Mouse (Mus musculus) kidney, postnatal 10 days (tissue): ENCODE measurements around the gene Tvp23b.

Source experiments
- DNase-seq: peaks from one replicate; pipeline ENCODE4 v3.0.0; 2021; ENCODE audit warnings: mixed read lengths

The Tvp23b gene

GRCm38 (mm10) chr11:62901699-62902323 is 22.6 kb downstream of the Tvp23b start:
- peak; percentile 75 for DNase-seq

DNA sequence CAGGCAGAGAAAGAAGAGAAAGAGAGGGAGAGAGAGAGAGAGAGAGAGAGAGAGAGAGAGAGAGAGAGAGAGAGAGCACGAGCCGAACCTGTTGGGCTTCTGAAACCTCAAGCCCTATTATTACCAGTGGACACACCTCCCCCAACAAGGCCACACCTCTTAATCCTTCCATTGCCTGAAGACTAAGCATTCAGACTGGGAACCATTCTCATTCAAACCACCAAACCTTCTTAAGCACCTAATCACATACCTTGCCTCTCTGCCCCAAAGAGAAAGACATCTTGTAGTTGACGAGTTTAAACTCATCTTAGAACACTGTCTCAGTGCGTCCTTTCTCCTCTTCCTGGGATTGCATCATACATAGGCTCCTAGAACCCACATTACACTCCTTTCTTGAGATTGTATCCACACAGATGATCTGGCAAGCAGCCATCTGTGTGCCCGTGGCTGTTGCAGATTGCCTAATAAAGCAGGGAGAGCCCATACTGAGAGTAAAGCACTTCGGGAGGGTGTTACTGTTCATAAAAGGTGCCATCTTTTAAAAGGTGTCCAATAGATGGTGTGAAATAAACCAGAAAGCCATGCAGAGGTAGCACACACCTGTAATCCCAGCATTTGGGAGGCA is 24.7 kb downstream of the Tvp23b start:
- DNase-seq, result no peak

GRCm38 (mm10) chr11:62909720-62910306 is 30.6 kb downstream of the Tvp23b start:
- DNase-seq, result no peak

GRCm38 (mm10) chr11:62911362-62911761 is 32.1 kb downstream of the Tvp23b start:
- DNase-seq, result no peak

- DNase-seq, result no peak
Observed at GRCm38 (mm10) chr11:62913141-62913540, 33.9 kb downstream of the Tvp23b start.

DNA sequence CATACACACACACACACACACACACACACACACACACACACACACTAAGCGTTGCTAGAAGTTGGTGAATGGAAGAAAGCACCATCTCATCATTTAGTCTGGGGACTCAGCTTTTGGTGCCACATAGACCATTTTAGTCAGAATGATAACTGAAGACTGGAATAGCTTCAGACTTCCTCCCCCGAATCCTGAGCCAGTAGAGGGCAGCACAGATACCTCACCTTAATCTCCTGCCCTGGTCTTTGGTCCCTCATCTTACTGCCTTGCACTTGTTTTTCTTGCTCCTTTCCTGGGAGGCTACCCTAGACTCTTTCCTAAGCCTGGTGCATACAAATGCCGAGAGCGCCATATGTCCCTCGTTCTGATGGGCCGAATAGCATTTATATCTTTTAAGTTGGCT is 35.3 kb downstream of the Tvp23b start:
- peak; percentile 57 for DNase-seq

DNA sequence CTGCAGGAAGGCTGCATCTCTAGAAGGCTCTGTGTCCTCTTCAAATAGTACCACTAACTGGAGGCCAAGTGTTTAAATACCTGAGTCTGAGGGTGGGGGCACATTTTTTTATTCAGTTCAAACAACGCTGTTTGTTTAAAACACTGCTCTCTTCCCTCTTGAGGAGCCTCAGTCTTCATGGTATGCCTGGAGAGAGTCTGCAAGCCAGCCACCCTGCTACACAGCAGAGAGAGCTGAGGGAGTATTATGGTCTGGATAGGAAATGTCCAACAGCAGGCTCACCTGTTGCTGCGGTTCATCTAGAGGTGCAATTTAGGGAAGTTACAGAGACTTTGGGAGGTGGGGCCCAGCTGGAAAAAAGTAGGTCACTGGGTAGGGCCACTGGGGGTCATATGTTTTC is 36.2 kb downstream of the Tvp23b start:
- no peak for DNase-seq

DNA sequence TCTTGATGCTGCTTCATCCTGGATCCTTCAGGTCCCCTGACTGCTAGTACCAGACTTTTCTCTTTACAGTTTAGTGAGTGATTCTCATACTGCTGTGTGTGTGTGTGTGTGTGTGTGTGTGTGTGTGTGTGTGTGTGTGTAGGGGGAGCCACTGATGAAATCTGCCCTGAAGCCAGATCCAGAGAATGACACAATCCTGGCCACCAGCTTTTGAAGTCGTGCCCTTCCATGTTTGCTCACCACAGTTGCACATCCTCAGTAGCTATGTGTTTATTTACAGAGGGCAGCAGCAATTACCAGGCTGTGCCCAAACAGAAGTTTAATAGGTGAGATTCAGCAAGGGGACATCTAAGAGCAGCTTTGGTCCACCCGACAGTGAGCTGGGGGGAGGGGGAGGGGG is 37.5 kb downstream of the Tvp23b start:
- DNase-seq, result no peak

DNA sequence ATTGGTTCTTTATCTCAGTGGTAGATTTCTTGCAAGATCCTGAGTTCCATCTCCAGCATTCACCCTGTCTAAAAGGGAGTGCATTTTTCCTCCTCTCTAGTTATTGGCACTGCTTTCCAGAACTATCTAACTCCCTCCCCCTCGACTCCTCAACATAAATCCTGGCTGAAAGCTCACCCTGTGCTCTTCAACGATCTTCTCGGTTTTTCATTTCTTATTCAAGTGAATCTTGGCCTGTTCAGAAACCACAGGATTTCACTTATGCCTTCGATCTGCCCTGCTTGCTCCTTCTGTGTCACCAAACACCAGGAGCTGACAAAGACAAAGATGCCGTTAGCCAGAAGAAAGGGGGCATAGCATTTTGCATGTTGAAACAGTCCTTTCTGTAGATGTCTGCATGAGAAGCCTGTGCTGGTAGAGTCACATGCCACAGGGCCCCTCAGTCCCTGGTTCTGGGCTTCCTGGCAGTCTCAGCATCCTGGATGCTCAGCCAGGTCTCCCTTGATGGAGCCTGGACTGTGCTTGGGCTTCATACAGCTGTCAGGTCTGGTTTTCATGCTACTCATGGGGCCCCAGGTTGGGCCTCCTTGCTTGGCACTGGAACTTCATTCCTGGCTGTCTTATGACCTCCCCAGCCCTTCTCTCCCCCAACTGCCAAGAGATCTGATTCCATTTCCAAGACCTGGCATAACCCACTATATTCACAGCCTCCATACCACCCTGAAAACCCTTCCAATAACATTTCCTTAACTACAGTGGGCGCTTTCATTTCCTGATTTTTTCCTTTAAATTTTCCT is 40.9 kb downstream of the Tvp23b start:
- DNase-seq, result no peak

DNA sequence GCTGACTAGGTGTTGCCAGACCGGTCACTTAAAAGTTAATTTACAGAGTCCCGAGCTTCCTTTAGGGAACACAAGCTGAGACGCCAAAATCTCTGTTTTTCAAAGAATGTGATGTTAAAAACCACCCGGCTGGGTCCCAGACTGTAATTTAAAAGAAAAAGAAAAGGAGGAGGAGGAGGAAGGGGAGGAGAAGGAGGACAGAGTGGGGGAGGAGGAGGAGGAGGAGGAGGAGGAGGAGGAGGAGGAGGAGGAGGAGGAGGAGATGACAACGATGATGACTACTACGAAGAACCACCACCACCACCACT is 41.4 kb downstream of the Tvp23b start:
- no peak for DNase-seq

DNA sequence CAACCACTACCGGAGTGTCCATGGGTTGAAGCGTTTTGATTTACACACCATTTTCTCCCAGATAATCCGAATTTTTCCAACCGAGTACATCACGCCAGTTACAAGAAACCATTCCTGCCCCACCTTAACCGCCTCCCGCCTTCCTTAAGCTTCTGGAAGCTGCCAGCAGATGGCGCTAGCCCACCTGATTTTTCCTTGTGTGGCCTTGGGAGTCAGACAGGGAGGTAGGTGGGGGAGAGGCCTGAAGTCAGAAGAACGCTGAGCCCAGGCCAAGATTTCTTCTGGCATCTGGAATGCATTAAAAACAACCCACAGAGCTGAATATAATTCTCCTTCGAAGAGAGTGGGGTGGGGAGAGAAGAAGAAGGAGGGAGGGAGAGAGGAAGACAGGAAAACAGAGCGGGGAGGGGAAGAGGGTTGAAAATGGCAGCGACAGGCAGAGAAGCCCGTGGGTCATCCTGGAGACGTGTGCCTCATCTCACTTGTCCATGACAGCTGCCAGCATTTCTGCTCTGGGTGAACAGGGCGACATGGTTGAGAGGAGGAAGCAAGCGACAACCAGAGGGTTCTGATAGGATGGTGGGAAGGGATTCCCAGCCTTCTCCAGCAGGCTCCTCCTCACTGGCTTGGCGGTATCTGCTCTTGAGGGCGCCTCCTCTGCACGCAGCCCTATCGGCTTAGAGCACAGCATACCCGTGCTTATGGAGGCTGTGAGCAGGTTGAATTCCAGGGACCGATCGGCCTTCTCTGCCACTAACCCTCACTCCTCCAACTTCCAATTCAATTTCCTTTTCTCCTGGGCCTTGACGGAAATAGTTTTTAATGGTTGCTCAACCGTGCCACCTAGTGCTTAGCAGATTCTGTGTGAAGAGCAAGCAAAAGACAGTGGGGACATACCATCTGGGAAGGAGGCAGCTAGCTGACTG is 42.1 kb downstream of the Tvp23b start:
- peak; percentile 95 for DNase-seq

DNA sequence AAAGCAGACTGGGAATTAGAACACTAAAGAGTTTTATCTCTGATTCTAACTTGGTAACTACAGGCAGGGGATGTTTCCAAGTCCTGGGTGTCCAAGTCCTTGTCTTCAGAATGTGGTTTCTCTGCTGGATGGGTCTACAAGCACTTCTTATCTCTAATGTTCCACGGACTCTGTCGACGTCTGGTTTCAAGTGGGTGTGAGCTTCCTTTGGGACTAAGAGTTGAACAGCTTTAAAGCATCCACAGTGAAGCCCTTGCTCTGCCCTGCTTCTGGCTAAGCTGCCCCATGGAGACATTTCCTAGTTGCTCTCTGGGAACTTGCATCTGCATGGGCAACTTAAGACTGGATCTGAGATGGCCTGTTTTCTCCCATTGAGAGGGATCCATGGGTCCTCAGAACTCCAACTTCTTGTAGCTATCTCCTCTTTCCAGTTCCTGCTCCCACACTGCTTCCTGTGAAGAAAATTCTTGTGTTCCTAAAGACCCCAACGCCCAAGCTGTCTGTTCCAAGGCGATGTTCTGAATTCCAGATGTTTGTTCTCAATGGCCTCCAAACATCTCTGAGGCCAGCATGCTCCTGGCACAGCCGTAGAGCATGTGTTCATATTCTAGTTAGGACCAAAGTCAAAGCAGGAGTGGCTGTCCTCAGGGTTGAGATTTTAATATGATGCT is 45.0 kb downstream of the Tvp23b start:
- DNase-seq, result peak; percentile 32

- peak; percentile 31 for DNase-seq
Observed at GRCm38 (mm10) chr11:62929799-62930198, 50.5 kb downstream of the Tvp23b start.

GRCm38 (mm10) chr11:62930574-62930973 is 51.3 kb downstream of the Tvp23b start:
- no peak for DNase-seq

DNA sequence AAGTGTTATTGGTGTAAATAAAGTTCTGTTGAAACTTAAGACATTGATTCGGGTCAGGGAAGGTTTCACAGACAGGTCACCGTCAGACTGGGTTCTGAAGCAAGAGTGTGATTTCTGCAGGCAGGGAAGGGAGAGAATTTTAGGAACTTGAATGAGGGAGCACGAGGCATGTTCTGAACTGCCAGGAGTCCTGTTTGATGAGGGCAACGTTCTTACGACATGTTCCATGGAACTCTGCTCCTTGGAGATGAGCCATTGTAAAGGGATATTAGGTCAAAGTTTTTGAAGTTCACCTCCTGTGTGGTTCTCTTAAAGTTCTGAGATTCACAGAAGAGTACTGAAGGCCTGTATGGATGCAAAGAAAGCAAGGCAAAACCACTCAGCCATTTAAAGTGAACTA is 51.9 kb downstream of the Tvp23b start:
- no peak for DNase-seq

GRCm38 (mm10) chr11:62933099-62933498 is 53.8 kb downstream of the Tvp23b start:
- no peak for DNase-seq

GRCm38 (mm10) chr11:62934795-62935514 is 55.7 kb downstream of the Tvp23b start:
- DNase-seq, result no peak

DNA sequence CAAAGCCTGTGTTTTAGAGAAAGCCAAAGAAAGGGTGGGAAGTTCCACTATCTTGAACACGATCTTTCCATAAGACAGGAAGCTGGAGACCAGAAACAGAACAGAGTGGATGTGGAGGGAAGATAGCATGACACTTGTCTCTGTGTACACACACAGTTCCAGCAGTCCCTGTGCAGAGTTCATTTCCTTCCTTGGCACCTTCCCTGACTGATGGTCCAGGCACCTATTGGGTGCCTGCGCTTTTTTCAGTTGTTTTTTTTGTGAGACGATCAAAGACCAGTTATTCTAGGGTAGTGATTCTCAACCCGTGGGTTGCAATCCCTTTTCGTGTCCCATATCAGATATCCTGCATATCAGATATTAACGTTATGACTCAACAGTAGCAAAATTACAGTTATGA is 58.7 kb downstream of the Tvp23b start:
- DNase-seq, result no peak

DNA sequence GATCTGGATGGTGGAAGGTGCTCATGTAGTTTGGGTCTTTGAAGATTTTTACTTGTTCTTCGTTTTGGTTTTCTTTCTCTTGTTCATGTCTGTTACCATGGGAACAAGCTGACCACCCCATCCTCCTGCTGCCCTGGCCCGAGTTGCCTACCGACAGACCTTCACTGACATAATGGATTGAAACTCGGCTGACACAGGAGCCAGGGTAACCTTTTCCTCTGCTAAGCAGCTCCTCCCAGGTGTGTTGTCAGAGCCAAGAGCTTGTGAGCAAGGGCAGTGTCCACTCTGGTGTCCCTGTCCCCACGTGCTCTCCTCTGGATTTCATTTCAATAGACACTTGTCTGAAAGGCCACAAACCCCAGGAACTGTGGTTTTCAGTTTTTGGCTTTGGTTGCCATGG is 59.7 kb downstream of the Tvp23b start:
- DNase-seq, result no peak

DNA sequence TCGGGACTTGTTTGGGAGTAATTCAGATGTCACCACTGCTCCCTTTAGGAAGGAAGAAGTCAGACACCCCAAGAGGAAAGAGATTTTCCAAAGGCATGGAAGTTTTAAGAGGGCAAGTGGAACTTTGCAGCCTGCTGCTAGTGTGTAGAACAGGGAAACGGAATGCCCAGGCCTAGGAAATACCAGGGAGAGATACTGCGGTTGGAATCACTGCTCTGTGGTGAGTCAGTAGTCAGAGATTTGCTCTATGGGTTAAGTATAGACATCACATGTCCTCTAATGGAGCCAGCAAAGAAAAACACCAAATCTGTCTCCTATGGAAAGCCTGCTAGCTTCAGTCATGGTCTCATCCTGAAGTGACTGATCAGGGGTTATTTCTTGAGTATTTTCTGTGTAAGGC is 60.9 kb downstream of the Tvp23b start:
- no peak for DNase-seq

DNA sequence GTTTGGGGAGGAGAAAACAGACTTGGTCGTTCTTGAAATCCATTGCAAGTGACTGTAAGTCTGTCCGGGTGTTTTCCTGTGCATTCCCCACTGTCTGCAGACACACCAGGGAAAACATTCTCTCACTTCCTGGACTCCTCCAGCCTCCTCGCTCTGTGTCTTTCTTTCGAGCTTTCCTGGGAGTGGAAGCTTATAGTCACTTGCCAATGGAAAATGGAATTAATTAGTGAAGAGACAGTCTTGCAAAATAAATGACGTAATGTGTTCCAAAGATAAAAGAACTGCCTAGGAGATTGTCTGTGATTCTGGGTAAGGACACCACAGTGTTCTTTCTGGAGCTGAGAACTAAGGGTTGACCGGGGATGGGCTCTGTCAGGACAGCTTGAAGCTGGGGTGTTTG is 64.3 kb downstream of the Tvp23b start:
- no peak for DNase-seq

DNA sequence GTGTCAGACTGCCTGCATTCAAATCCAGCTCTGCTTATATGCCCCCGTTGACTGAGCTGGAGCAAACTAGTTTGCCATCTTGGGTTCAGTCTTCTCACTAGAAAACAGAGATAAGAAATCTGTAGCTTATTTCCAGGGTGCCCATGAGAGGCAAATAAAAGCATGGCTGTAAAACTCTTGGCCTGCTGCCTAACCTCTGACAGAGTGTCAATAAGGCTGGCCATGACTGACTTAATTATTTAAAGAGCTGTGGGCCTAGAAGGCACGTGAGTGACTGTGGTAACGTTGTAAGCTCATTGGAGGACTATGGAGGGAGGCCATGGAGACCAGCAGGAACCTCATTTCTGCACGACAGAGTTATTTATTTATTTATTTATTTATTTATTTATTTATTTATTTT is 66.3 kb downstream of the Tvp23b start:
- peak; percentile 37 for DNase-seq
